Mouse (Mus musculus): ENCODE results near the gene Izumo1. TPM values are rescaled to one million over a fixed set of nuclear protein-coding genes. Genes with fewer than 3 reads are reported as not detected.
A peak's percentile ranks its signal among the peaks of the same experiment; 100 is the strongest.

Gene Izumo1
- polyA plus RNA-seq, 1 experiment from 2014 or later: not detected

DNA sequence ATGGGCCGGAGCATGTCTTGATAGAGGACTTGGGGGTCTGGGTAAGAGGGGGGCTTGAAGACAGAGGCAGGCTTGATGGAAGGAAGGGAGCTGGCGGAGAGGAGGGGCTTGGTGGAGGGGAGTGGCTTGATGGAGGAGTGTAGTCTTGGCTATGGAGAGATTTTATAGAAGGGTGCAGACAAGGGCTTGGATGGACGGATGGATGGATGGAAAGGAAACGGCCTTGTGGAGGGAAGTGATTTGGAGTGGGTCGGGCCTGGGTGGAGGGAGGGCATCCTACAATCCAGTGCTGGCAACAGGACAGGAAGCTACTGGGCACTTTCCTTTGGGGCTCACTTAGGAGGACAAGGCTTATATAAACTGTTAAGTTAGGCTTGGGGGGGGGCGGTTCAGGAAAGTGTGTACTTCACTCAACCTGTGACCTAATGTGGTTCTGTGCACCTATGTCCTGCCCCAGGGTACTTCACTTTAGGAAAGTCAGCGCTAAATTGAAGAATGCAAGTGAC, 5.0 kb downstream of the Izumo1 start:
- Histone ChIP-seq H3K4me3 (no peak overlapping the region), H3K9me3 (no peaks in the 10 kb centered on the region), H3K27me3 (ENCODE audit: insufficient read depth, poor library complexity, severe bottlenecking) (peaks cover 66% of the 10 kb centered on the region), H3K4me1 (replicated peaks) (peaks cover 10% of the 10 kb centered on the region), H3K27ac (no peak overlapping the region), H3K36me3 (no peaks in the 10 kb centered on the region)
- DNase-seq (ENCODE audit: low spot score): no peak
- 86% methylated on average over 7 of the region's 7 CpGs for WGBS

DNA sequence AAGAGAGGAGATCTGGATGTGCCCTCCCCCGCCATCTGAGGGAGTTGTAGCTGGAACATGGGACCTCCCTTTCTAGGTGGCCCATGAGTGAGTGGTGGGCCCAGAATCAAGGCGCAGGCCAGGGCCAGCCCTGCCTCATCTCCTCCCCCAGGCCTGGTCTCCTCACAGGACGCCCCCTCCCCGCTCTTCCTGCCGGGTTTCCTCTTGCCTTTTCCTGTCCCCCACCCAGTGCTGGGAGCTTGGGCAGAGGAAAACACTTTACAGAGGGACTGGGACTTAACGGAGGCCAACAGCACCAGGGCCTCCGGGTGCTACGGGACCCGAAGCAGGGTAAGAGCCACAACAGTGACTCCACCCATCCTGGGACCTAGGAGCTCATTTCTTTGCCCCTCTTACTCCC, 5.7 kb downstream of the Izumo1 start, which contains the start of gene Rasip1:
Gene Rasip1, plus strand, starts transcription at position 228 of the 400 bp plus-strand sequence.
- WGBS: 87% methylated on average over 9 of the region's 9 CpGs
- DNase-seq (ENCODE audit: low spot score): no peak

DNA sequence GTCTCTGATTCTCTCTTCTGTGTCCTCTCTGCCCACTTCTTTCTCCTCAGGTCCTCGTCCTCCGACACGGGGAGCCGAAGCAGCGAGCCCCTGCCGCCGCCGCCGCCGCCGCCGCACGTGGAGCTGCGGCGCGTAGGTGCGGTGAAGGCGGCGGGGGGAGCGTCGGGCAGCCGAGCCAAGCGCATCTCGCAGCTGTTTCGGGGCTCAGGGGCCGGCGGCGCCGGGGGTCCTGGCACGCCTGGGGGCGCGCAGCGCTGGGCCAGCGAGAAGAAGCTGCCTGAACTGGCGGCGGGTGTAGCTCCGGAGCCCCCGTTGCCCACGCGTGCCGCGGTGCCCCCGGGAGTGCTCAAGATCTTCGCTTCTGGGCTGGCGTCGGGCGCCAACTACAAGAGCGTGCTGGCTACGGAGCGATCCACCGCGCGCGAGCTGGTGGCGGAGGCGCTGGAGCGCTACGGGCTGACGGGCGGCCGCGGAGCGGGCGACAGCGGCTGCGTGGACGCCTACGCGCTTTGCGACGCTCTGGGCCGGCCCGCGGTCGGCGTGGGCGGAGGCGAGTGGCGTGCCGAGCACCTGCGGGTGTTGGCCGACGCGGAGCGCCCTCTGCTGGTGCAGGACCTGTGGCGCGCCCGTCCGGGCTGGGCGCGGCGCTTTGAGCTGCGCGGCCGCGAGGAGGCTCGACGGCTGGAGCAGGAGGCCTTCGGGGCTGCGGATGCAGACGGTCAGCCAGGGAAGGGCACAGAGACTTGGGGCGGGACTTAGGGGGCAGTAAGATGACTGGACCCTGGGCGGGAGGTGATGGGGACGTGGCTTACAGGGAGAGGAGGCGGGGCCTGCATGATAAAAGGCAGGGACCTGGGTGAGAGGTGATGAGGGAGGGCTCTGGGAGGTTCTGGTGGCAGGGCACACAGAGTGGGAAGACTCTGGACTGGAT, 7.0 kb downstream of the Izumo1 start:
- Histone ChIP-seq H3K4me3 (peak overlapping the region; percentile 63), H3K9me3 (no peaks in the 10 kb centered on the region), H3K27me3 (ENCODE audit: insufficient read depth, poor library complexity, severe bottlenecking) (peaks cover 86% of the 10 kb centered on the region), H3K4me1 (replicated peaks) (peaks cover 18% of the 10 kb centered on the region), H3K36me3 (no peaks in the 10 kb centered on the region), H3K27ac (peak overlapping the region; percentile 88)
- DNase-seq (ENCODE audit: low spot score): peak; percentile 88
- 2% methylated on average over 105 of the region's 105 CpGs for WGBS

More for the DNA sequence above, 5.7 kb downstream of the Izumo1 start, which contains the start of gene Rasip1:
- no peaks in the 10 kb centered on the region for H3K36me3 ChIP-seq
- peak within 1 kb of the TSS; percentile 88 for H3K27ac ChIP-seq
- H3K9me3 ChIP-seq: no peaks in the 10 kb centered on the region
- H3K4me1 ChIP-seq (replicated peaks): peaks cover 12% of the 10 kb centered on the region
- H3K4me3 ChIP-seq: peak within 1 kb of the TSS; percentile 63
- peaks cover 72% of the 10 kb centered on the region for H3K27me3 ChIP-seq (ENCODE audit: insufficient read depth, poor library complexity, severe bottlenecking)

DNA sequence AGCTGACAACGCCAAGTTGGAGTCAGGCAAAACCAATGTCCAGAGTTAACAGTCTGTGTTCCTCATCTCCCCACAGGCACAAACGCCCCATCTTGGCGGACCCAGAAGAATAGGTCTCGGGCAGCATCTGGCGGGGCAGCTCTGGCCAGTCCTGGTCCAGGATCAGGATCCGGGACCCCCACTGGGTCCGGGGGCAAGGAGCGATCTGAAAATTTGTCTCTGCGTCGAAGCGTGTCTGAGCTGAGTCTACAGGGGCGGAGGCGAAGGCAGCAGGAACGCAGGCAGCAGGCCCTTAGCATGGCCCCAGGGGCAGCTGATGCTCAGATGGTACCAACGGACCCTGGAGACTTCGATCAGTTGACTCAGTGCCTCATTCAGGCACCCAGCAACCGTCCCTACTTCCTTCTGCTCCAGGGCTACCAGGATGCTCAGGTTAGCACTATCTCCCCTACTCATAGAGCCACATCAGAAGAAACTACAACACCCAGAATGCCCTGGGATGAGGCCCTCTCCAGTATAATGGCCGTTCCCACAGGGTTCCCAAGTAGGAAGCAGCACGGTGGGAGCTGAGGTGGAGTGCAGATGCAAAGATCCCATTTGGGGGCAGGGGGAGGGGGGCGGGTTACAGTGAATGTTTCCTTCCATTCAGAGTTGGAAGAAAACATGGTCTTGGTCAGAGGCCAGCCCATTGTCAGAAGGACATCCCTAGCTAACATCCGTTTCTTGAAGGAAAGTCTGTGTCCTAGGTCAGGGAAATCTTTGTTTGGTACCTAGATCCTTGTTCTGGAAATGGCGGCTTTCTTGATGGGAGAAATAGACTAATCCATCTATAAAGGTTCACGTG, 8.7 kb downstream of the Izumo1 start:
- Histone ChIP-seq H3K27me3 (ENCODE audit: insufficient read depth, poor library complexity, severe bottlenecking) (peaks cover 90% of the 10 kb centered on the region), H3K9me3 (no peaks in the 10 kb centered on the region), H3K36me3 (no peaks in the 10 kb centered on the region), H3K27ac (no peak overlapping the region), H3K4me1 (replicated peaks) (peaks cover 18% of the 10 kb centered on the region), H3K4me3 (no peak overlapping the region)
- DNase-seq (ENCODE audit: low spot score): no peak
- 70% methylated on average over 23 of the region's 23 CpGs for WGBS

DNA sequence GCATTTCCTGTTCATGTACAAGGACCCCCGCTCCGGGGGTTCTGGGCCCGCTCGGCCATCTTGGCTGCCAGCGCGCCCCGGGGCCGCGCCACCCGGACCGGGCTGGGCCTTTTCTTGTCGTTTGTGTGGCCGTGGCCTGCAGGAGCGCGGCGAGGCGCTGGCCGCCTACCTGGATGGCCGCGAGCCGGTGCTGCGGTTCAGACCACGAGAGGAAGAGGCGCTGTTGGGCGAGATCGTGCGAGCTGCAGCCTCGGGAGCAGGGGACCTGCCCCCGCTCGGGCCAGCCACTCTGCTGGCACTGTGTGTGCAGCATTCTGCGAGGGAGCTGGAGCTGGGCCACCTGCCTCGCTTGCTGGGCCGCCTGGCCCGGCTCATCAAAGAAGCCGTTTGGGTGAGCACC, 10.9 kb downstream of the Izumo1 start:
- peaks cover 69% of the 10 kb centered on the region for H3K27me3 ChIP-seq (ENCODE audit: insufficient read depth, poor library complexity, severe bottlenecking)
- H3K36me3 ChIP-seq: peaks cover 14% of the 10 kb centered on the region
- peak overlapping the region; percentile 77 for H3K27ac ChIP-seq
- DNase-seq (ENCODE audit: low spot score): peak; percentile 47
- peak overlapping the region; percentile 44 for H3K4me3 ChIP-seq
- H3K4me1 ChIP-seq (replicated peaks): peaks cover 18% of the 10 kb centered on the region
- H3K9me3 ChIP-seq: no peaks in the 10 kb centered on the region
- 14% methylated on average over 35 of the region's 35 CpGs for WGBS

DNA sequence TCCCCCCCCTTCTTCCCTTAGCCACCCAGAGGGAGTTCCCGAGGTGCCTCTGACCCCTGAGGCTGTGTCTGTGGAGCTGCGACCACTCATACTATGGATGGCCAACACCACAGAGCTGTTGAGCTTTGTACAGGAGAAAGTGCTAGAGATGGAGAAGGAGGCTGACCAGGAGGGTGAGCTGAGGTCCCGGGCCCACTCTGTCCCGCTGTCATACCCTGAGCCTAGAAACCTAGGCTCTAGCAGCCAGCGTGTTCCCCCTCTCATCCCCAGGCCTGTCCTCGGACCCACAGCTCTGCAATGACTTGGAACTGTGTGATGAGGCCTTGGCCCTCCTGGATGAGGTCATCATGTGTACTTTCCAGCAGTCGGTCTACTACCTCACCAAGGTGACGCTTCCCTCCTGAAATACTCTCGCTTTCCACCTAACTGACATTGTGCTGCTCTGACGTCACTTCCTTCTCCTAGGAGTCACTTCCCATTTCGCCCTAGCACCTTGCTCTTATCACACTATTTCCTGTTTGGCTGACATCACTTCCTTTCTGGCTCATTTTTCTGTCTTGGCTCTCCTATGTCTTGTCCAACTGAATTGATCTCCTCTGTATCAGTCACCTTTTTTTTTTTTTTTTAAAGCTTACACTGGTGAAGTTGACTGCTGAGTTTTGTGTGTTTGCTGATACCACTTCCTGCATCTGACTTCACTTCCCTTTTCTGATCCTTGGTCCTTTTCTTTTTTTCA, 13.5 kb downstream of the Izumo1 start:
- DNase-seq (ENCODE audit: low spot score): no peak
- Histone ChIP-seq H3K27ac (no peak overlapping the region), H3K27me3 (ENCODE audit: insufficient read depth, poor library complexity, severe bottlenecking) (peaks cover 52% of the 10 kb centered on the region), H3K4me3 (no peak overlapping the region), H3K9me3 (no peaks in the 10 kb centered on the region), H3K4me1 (replicated peaks) (peaks cover 29% of the 10 kb centered on the region), H3K36me3 (peaks cover 17% of the 10 kb centered on the region)
- WGBS: 88% methylated on average over 11 of the region's 11 CpGs

DNA sequence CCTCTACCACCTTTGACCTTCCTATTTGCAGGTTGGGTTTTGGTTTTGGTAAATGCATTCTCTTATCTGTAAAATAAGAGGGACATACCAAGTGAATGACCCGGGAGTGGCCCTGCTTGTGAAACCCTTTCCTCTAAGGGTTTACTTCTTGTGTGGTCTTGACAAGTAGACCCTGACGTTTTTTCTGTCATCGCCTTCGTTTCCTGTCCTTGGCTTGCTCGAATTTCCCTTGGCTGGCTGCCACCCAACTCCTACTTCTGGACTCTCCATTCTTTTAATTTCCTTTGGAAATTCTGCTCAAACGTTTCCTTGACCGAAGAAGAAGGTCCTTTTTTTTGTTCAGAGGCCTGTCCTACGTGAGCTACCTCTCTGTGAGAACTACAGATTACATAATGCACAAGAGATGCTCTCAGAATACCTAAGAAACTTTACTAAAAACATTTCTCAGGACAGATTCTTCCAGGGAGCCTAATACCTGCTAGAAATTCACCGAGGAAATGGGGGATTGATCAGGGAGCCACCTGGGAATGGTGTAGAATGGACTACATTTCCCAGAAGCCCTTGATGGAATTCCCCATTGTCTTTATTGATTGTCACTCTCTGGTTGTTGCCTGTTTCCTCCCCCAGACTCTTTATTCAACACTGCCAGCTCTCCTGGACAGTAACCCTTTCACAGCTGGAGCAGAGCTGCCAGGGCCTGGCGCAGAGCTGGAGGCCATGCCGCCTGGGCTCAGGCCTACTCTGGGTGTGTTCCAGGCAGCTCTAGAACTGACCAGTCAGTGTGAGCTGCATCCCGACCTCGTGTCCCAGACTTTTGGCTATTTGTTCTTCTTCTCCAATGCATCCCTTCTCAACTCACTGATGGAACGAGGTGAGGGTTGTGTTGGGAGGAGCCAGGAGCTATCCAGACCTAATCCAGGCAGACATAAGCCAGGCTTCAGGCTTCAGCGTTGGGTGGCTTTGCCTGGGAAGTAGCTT, 14.4 kb downstream of the Izumo1 start:
- no peak overlapping the region for H3K4me3 ChIP-seq
- 86% methylated on average over 15 of the region's 15 CpGs for WGBS
- no peak for DNase-seq (ENCODE audit: low spot score)
- no peak overlapping the region for H3K27ac ChIP-seq
- no peaks in the 10 kb centered on the region for H3K9me3 ChIP-seq
- H3K36me3 ChIP-seq: peaks cover 17% of the 10 kb centered on the region
- peaks cover 52% of the 10 kb centered on the region for H3K27me3 ChIP-seq (ENCODE audit: insufficient read depth, poor library complexity, severe bottlenecking)
- H3K4me1 ChIP-seq (replicated peaks): peaks cover 36% of the 10 kb centered on the region

DNA sequence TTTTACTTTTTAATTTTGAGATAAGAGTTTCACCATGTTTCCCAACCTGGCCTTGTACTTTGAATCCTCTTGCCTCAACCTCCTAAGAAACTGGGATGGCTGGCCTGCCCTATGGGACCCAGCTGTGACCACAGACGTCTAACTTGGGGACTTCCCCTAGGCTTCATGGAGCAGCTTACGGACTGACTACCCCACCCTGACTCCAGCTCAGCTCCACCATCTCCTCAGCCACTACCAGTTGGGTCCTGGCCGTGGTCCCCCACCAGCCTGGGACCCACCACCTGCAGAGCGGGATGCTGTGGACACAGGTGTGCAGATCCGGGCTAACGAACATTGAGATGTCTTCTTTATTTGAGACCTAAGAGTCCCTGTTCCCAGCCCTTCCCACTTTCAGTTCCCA, 16.1 kb downstream of the Izumo1 start:
- Histone ChIP-seq H3K36me3 (peaks cover 17% of the 10 kb centered on the region), H3K27me3 (ENCODE audit: insufficient read depth, poor library complexity, severe bottlenecking) (peaks cover 38% of the 10 kb centered on the region), H3K27ac (no peak overlapping the region), H3K4me1 (replicated peaks) (peaks cover 45% of the 10 kb centered on the region), H3K4me3 (peak overlapping the region; percentile 44; the same call in 1 of the 2 replicates), H3K9me3 (no peaks in the 10 kb centered on the region)
- 96% methylated on average over 6 of the region's 6 CpGs for WGBS
- no peak for DNase-seq (ENCODE audit: low spot score)

DNA sequence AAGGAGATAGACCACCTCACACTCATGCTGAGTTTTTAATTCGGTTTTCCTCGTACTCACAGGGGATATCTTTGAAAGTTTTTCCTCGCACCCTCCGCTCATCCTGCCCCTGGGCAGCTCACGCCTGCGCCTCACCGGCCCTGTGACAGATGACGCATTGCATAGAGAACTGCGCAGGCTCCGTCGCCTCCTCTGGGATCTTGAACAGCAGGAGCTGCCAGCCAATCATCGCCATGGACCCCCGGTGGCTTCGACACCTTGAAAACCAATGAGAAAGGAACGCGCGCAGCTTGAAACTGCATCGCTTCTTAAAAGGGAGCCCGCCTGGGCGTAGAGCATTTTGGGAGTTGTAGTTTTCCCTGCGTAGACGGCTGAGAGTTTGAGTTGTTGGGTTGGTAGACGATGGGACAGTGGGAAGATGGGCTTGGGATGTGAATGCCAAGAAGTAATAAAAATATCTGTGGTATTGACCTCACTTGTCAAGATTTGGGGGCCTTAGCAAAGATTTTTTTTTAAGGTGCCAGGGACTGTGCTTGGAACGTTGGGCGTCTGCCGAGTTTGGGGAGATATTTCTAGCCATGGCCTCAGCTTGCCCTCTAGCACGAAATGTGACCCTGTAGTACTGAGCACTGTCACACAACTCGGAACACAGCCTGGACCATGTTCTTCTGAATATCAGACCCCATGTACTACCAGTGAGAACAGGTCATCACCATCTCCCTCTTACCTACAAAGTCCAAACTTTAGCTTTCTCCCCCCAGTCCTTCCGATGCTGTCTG, 17.2 kb downstream of the Izumo1 start:
- no peaks in the 10 kb centered on the region for H3K9me3 ChIP-seq
- H3K4me3 ChIP-seq: peak overlapping the region; percentile 44
- 18% methylated on average over 29 of the region's 29 CpGs for WGBS
- DNase-seq (ENCODE audit: low spot score): peak; percentile 96
- H3K27ac ChIP-seq: peak overlapping the region; percentile 80
- H3K4me1 ChIP-seq (replicated peaks): peaks cover 53% of the 10 kb centered on the region
- H3K27me3 ChIP-seq (ENCODE audit: insufficient read depth, poor library complexity, severe bottlenecking): peaks cover 27% of the 10 kb centered on the region; the same call in 1 of the 2 replicates
- peaks cover 17% of the 10 kb centered on the region for H3K36me3 ChIP-seq

DNA sequence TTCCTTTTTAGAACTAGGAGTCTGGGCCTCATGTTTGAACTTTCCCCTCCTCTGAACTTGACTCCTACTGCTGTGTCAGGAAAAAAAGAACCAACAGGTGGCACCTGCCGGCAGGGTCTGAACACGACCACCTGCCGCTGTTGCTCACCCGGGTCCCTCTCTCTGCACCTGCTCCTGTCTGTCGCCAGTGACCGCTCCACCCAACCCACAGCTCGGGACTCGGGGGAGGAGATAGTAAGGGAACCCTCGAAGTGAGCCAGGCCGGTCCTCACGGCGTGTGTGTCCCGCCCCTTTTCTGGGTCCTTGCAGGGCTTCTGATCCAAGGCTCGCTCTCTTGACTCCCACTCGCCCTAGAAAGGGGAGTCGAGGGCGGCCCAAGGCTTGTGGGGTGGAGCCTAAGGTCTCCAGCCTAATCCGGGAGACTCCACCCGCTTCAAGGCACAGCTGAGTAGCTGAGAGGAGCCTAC, 18.0 kb downstream of the Izumo1 start, which contains the start of gene Mamstr:
Gene Mamstr, plus strand, starts transcription at position 417 of the 467 bp plus-strand sequence.
- no peak for DNase-seq (ENCODE audit: low spot score)
- WGBS: 21% methylated on average over 19 of the region's 19 CpGs
- peak within 1 kb of the TSS; percentile 3; the same call in 1 of the 2 replicates for H3K4me3 ChIP-seq

More for the DNA sequence above, 18.0 kb downstream of the Izumo1 start, which contains the start of gene Mamstr:
- Histone ChIP-seq H3K27ac (no peak within 1 kb of the TSS), H3K36me3 (peaks cover 17% of the 10 kb centered on the region), H3K4me1 (replicated peaks) (peaks cover 60% of the 10 kb centered on the region), H3K27me3 (ENCODE audit: insufficient read depth, poor library complexity, severe bottlenecking) (peaks cover 21% of the 10 kb centered on the region; the same call in 1 of the 2 replicates), H3K9me3 (no peaks in the 10 kb centered on the region)

All from hindbrain, embryonic 10.5 days (tissue).